Mouse (Mus musculus) hindbrain, embryonic 11.5 days (tissue): ENCODE measurements at regions not wholly inside any gene's neighbourhood (a gene's known extent, or its start where the extent isn't known, plus 50 kb on each side); places are given as distances from the start of the nearest gene placed in this dataset.
A peak's percentile ranks its signal among the peaks of the same experiment; 100 is the strongest.

Experiments used
- ATAC-seq: fragments of 200-750 bp; cut with Nextera tagmentation; 2 replicates; pipeline ENCODE4 v1.8.0; 2017; ENCODE audit warnings: mild to moderate bottlenecking, moderate TSS enrichment, moderate library complexity; ENCODE audit not compliant: low FRiP score
- DNase-seq: peaks from one replicate; pipeline ENCODE4 v3.0.0-alpha.2; 2015; ENCODE audit warnings: low spot score
- H3K27ac ChIP-seq: fragments of 300-500 bp; sonication (generic); 2 replicates; pipeline ENCODE4 v1.5.1; 2014; ENCODE audit warnings: mild to moderate bottlenecking, low read depth, low read length
- H3K27me3 ChIP-seq: fragments of 300-500 bp; sonication (generic); 2 replicates; pipeline ENCODE4 v1.6.1; 2014; ENCODE audit warnings: mild to moderate bottlenecking, low read length, moderate library complexity, mixed read lengths; ENCODE audit not compliant: control insufficient read depth, insufficient read depth
- H3K36me3 ChIP-seq: fragments of 300-500 bp; sonication (generic); 2 replicates; pipeline ENCODE4 v1.6.1; 2014; ENCODE audit warnings: mild to moderate bottlenecking, low read length, moderate library complexity, mixed read lengths; ENCODE audit not compliant: control insufficient read depth, insufficient read depth
- H3K4me1 ChIP-seq: fragments of 300-500 bp; sonication (generic); replicated peaks from 2 replicates; pipeline ENCODE4 v1.6.1; 2014; ENCODE audit warnings: low read length, mixed read lengths; ENCODE audit not compliant: control insufficient read depth, insufficient read depth
- H3K4me2 ChIP-seq: fragments of 300-500 bp; sonication (generic); replicated peaks from 2 replicates; pipeline ENCODE4 v1.6.1; 2014; ENCODE audit warnings: mild to moderate bottlenecking, low read depth, low read length
- H3K4me3 ChIP-seq: fragments of 300-500 bp; sonication (generic); 2 replicates; pipeline ENCODE4 v1.5.1; 2014; ENCODE audit warnings: low read depth, low read length
- H3K9ac ChIP-seq: fragments of 300-500 bp; sonication (generic); 2 replicates; pipeline ENCODE4 v1.6.1; 2014; ENCODE audit warnings: low read depth, low read length
- H3K9me3 ChIP-seq: fragments of 300-500 bp; sonication (generic); 2 replicates; pipeline ENCODE4 v1.6.1; 2016; ENCODE audit warnings: low read length; ENCODE audit not compliant: control insufficient read depth
- WGBS: fragments of 180-500 bp; shearing (Covaris S2); extraction: QIAGEN DNeasy Blood & Tissue Kit; methylation state at CpG from one replicate; pipeline ENCODE4 v1.1.7; 2014; 5-methylcytosine and 5-hydroxymethylcytosine counted together

DNA sequence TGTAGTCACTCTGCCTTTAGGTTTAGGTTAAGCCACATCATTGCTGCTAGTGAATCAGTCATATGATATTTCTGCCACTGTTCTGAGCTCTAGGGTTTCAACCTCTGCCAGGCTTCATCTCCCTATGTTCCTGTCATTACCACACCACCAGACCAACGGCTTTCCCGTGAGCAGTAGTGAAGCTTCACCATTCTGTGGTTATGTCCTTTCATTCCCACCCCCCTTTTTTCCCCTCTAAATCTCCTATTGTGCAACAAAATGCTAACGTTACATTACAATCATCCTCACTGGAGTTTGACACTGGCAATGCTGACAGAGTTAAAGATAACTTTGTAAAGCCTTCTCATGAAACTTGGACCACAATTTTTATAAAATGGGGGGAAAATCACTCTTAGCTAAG is 358.1 kb upstream of the Tle4 start:
- Histone ChIP-seq H3K27ac (no peak overlapping the region), H3K36me3 (no peaks in the 10 kb centered on the region), H3K4me3 (no peak overlapping the region), H3K9ac (no peak overlapping the region), H3K4me2 (no peak overlapping the region), H3K4me1 (no peaks in the 10 kb centered on the region), H3K9me3 (no peaks in the 10 kb centered on the region), H3K27me3 (no peaks in the 10 kb centered on the region)
- 31% methylated on average over 3 of the region's 3 CpGs for WGBS
- DNase-seq (no peak), ATAC-seq (no peak)

DNA sequence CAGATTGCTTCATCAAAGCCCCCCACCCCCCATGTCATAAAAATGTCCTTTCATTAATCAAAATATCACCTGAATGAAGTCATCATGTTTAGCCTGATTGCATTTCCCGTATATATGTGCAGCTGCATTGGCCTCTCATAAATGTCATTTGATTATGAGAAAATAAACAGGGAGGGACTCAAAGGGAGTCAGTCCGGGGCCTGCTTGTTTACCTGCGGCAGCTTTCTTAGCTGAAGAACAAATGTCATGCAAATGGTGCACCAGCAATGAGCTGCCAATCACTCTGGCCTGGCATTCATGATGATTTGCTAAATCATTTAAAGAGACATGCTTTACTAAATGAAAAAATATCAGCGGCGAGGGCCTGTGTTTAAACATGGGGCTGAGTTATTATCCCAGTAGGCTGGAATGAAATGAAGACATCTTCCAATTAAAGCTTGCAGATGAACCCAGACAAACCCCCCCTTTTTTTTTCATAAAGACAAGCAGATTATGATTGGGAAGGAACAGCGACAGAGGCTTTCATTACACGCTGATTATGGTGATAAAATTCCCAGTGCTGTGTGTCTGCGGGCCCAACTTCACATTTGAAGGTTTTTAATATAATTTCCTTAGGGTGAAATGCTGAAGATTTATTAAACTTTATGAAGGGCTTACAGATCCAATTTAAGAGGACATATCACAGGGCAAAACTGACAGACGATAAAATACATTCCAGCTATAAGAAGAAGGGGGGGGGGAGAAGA is 342.5 kb upstream of the Tle4 start:
- no peaks in the 10 kb centered on the region for H3K27me3 ChIP-seq
- H3K36me3 ChIP-seq = no peaks in the 10 kb centered on the region
- H3K9ac ChIP-seq = no peak overlapping the region
- H3K4me2 ChIP-seq = no peak overlapping the region
- no peak for DNase-seq
- 73% methylated on average over 9 of the region's 9 CpGs for WGBS
- no peak overlapping the region for H3K4me3 ChIP-seq
- H3K4me1 ChIP-seq = no peaks in the 10 kb centered on the region
- H3K9me3 ChIP-seq = no peaks in the 10 kb centered on the region
- no peak overlapping the region for H3K27ac ChIP-seq
- ATAC-seq = no peak

DNA sequence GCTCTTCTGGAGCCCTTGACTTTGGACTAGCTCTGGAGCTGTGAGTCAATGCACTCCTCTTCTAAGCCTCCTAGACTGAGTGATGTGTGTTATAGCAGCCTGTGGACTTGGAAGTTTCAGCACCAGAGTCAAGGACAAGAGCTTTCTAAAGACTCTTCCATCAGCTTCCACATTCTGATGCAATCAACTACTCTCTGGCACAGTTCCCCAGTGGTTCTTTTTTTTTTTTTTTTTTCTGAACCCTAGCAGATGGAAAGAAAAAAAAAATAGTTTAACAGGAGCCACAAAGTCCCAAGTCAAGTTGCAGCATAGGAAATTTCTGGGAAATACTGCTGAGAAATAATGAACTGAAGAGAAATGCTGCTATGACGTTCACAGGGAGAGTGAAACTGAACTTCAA is 324.4 kb upstream of the Tle4 start:
- 73% methylated on average over 1 of the region's 1 CpGs for WGBS
- no peak overlapping the region for H3K27ac ChIP-seq
- no peak overlapping the region for H3K9ac ChIP-seq
- H3K9me3 ChIP-seq = no peaks in the 10 kb centered on the region
- H3K4me3 ChIP-seq = no peak overlapping the region
- H3K4me2 ChIP-seq = no peak overlapping the region
- ATAC-seq (no peak), DNase-seq (no peak)
- no peaks in the 10 kb centered on the region for H3K4me1 ChIP-seq
- H3K36me3 ChIP-seq = no peaks in the 10 kb centered on the region
- H3K27me3 ChIP-seq = no peaks in the 10 kb centered on the region

DNA sequence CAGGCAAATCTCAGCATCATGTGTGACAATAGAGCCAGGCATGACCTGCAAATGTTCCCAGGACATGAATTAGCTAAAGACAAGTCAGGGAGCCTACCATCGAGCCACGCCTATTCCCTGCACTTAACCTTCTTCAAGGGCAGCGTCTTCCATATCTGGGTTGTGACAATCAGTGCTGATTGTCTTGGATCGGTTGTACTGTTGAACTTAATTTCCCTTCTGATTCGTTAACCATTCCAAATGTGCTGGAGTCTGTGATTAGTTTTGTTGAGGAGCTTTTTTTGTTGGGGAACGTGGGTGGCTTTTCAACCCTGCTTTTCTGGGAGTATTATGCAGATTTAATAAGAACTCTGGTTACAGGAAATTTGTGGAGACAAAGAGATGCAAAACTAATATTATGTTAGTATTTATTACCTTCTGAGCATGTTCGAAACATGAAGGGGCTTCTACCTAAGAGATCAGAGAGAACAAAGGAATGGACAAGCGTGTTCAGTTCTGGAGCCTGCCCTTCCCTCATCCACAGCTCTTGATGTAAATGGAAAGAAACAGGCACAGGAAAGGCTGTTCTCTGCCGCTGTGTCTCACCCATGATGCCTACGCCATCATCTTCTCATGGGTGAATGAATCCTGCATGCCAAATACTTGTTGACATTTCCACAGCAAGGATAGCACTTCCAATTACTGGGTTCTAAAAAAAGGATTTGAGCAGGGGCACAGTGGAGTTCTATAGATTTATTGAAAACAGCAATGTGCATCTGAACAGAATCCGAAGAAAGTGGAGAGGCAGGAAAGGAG is 313.4 kb upstream of the Tle4 start:
- Histone ChIP-seq H3K27me3 (no peaks in the 10 kb centered on the region), H3K9ac (no peak overlapping the region), H3K4me1 (no peaks in the 10 kb centered on the region)

DNA sequence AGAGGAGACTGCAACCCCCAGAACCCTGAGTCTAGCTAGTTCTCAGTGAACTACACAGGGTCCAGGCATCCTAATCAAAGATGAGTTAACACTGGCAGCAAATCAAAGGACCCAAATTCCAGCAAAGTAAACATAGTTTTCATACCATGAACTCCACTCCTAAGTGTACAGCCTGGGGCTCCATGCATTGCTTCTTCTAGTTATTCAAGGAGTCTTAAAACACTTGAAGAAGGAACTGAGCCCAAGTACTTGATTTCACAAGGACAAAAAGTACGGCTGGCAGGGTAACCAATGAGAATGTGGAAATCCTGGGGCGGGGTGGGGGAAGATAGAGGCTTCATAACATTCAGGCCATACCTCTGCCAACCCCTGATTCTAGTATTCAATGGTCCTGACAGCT is 297.0 kb upstream of the Tle4 start:
- H3K9ac ChIP-seq = no peak overlapping the region
- DNase-seq = no peak
- H3K4me1 ChIP-seq = peaks cover 2% of the 10 kb centered on the region; the same call in 1 of the 2 replicates
- H3K27ac ChIP-seq = no peak overlapping the region
- WGBS = 86% methylated on average over 2 of the region's 2 CpGs
- no peak overlapping the region for H3K4me3 ChIP-seq
- H3K27me3 ChIP-seq = peaks cover 3% of the 10 kb centered on the region; the same call in 1 of the 2 replicates
- no peaks in the 10 kb centered on the region for H3K9me3 ChIP-seq
- no peaks in the 10 kb centered on the region for H3K36me3 ChIP-seq
- H3K4me2 ChIP-seq = no peak overlapping the region
- no peak for ATAC-seq

More for the DNA sequence above, 313.4 kb upstream of the Tle4 start:
- 92% methylated on average over 11 of the region's 11 CpGs for WGBS
- H3K4me2 ChIP-seq = no peak overlapping the region
- H3K36me3 ChIP-seq = no peaks in the 10 kb centered on the region
- no peak overlapping the region for H3K27ac ChIP-seq
- no peaks in the 10 kb centered on the region for H3K9me3 ChIP-seq
- no peak overlapping the region for H3K4me3 ChIP-seq
- DNase-seq = no peak
- no peak for ATAC-seq

DNA sequence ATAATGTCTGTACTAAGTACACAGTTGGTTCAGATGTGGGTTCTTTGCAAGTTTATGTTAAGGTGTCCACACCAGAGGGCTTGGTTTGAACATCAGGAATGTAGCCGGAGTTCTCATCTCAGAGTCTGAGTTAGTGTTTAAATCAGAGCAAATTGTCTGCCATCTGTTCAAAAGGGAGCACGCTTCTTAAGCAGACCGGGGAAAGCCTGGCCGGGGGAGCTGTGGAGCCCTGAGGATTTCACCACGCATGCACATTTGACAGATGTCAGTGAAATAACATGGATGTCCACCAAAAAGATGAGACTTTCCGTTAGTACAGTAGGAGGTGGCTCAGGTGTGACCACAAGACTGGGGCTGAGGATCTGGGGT is 294.5 kb upstream of the Tle4 start:
- no peaks in the 10 kb centered on the region for H3K9me3 ChIP-seq
- H3K4me3 ChIP-seq = no peak overlapping the region
- peaks cover 11% of the 10 kb centered on the region for H3K4me1 ChIP-seq
- no peak overlapping the region for H3K4me2 ChIP-seq
- H3K36me3 ChIP-seq = no peaks in the 10 kb centered on the region
- DNase-seq (peak; percentile 20), ATAC-seq (no peak)
- 35% methylated on average over 6 of the region's 6 CpGs for WGBS
- H3K9ac ChIP-seq = no peak overlapping the region
- H3K27ac ChIP-seq = no peak overlapping the region; the same call in 1 of the 2 replicates
- peaks cover 3% of the 10 kb centered on the region; the same call in 1 of the 2 replicates for H3K27me3 ChIP-seq

DNA sequence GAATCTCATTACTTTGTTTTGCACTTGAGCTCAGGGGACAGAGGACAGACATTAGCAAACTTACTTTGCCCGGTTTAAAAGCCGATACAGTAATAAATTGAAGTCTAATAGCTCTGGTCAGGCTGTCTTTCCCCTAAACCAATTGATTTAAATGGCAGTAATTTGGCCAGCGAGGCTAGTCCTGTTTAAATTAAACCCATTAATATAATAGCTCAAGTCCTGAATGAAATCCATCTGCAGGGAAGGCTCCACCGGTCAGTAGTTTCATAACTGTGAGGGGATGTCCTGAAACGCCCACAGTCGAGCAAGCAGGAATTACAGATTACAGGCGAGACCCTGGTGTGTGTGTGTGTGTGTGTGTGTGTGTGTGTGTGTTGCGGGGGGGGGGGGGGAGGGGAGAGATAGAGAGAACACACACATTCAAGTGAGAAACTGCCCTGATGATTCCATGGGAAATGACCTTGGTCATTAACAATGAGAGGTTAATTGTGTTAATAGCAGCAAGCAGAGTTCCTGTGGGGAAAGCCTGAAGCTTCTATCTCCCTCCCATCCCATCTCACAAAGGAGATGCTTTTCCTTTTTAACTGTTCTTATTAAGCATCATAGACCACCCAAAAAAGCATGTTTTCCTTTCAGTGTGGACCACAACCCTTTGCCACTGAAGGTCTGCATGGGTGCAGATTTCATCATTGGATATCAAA is 294.0 kb upstream of the Tle4 start:
- Histone ChIP-seq H3K27ac (no peak overlapping the region), H3K9ac (no peak overlapping the region), H3K27me3 (peaks cover 3% of the 10 kb centered on the region; the same call in 1 of the 2 replicates), H3K9me3 (no peaks in the 10 kb centered on the region), H3K4me3 (no peak overlapping the region), H3K36me3 (no peaks in the 10 kb centered on the region), H3K4me2 (peak overlapping the region; percentile 31; the same call in 1 of the 2 replicates), H3K4me1 (peaks cover 11% of the 10 kb centered on the region)
- 25% methylated on average over 7 of the region's 8 CpGs for WGBS
- ATAC-seq = no peak
- DNase-seq = peak; percentile 38

DNA sequence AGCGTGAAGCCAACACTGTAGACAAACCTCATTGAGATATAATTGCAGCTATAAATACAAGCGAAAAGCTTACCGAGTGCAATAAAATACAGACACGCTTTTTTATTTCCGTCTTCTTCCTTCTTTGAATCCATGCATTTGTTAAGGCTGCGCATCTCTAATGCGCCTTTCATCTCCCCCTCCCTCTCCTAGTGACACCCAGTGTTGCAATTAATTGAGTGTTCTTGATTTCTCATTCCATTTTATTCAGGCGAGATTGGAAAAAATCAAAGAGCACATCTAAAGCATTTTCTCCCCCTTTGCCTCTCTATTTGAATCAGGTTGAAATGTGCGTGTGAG is 293.2 kb upstream of the Tle4 start:
- Histone ChIP-seq H3K9ac (no peak overlapping the region), H3K4me1 (peaks cover 11% of the 10 kb centered on the region), H3K4me3 (no peak overlapping the region), H3K36me3 (no peaks in the 10 kb centered on the region), H3K4me2 (peak overlapping the region; percentile 31), H3K9me3 (no peaks in the 10 kb centered on the region), H3K27ac (peak overlapping the region; percentile 56; the same call in 1 of the 2 replicates), H3K27me3 (peaks cover 3% of the 10 kb centered on the region; the same call in 1 of the 2 replicates)
- DNase-seq (no peak), ATAC-seq (no peak; the same call in 1 of the 2 replicates)
- WGBS = 2% methylated on average over 9 of the region's 9 CpGs
